Mouse (Mus musculus) hindbrain, embryonic 13.5 days (tissue): ENCODE results near the gene Syngr1. TPM values are rescaled to one million over a fixed set of nuclear protein-coding genes. Genes with fewer than 3 reads are reported as not detected.
A peak's percentile ranks its signal among the peaks of the same experiment; 100 is the strongest.

Experiments used
- microRNA-seq: library from miRNA; unstranded; fragments of <30 nt; microRNA quantifications from one replicate; pipeline ENCODE4, GENCODE M21; 2016
- polyA plus RNA-seq: library from polyadenylated mRNA; unstranded; fragments of >200 nt; fragmentation: Nextera tagmentation; extraction: Ambion mirVana; gene quantifications from 2 replicates; pipeline ENCODE4 v1.2.1, GENCODE M21; 2015

The Syngr1 gene
- polyA plus RNA-seq, 1 experiment from 2014 or later = 28.3 TPM

Small RNAs within 50 kb of the gene (microRNA-seq; reads per million reads assigned to microRNA genes)
- 20.2 reads per million, percentile 30 among the genes with 10 or more reads in this experiment for gene Snord43

Other genes with a start within 250 kb of the Syngr1 start
- 4.5 and 4.7 TPM in 2 replicates for gene Apobec3, start 199.7 kb upstream of the Syngr1 start, polyA plus RNA-seq
- 3.6 and 3.7 TPM in 2 replicates for gene Cbx7, start 120.2 kb upstream of the Syngr1 start, polyA plus RNA-seq
- 2.4 and 2.8 TPM in 2 replicates for gene Pdgfb, start 76.4 kb upstream of the Syngr1 start, polyA plus RNA-seq
- gene Rpl3, start 534 bp downstream of the Syngr1 start, polyA plus RNA-seq = 613 and 622 TPM in 2 replicates
- gene Tab1, start 41.8 kb downstream of the Syngr1 start, polyA plus RNA-seq = 38.3 and 41.2 TPM in 2 replicates
- 12.2 and 13.0 TPM in 2 replicates for gene Mgat3, start 82.4 kb downstream of the Syngr1 start, polyA plus RNA-seq
- 36.9 and 37.7 TPM in 2 replicates for gene Mief1, start 142.7 kb downstream of the Syngr1 start, polyA plus RNA-seq
- gene AC140267.1, start 144.5 kb downstream of the Syngr1 start, polyA plus RNA-seq = not detected in 2 replicates
- 115 and 118 TPM in 2 replicates for gene Atf4, start 163.8 kb downstream of the Syngr1 start, polyA plus RNA-seq
- 74.7 and 75.9 TPM in 2 replicates for gene Rps19bp1, start 173.0 kb downstream of the Syngr1 start, polyA plus RNA-seq
- gene Cacna1i, start 195.9 kb downstream of the Syngr1 start, polyA plus RNA-seq = 0.34 and 0.39 TPM in 2 replicates